Mouse (Mus musculus) liver, embryonic 11.5 days (tissue): ENCODE data around the gene Crocc2. TPM values are rescaled to one million over a fixed set of nuclear protein-coding genes. Genes with fewer than 3 reads are reported as not detected.

ENCODE experiments used
- microRNA-seq: library from miRNA; unstranded; fragments of <30 nt; microRNA quantifications from one replicate; pipeline ENCODE4, GENCODE M21; 2017; ENCODE audit warnings: borderline number of aligned reads
- polyA plus RNA-seq: library from polyadenylated mRNA; unstranded; fragments of >200 nt; fragmentation: Nextera tagmentation; extraction: Ambion mirVana; gene quantifications from 2 replicates; pipeline ENCODE4 v1.2.1, GENCODE M21; 2014

The Crocc2 gene
- polyA plus RNA-seq, 1 experiment from 2014 or later, result 0.16 TPM

Small RNA genes lying within 50 kb of the gene (microRNA-seq; reads per million reads assigned to microRNA genes)
- not detected for gene Mir6901

Other genes starting within 250 kb of the Crocc2 start
- gene Capn10, start 234.3 kb upstream of the Crocc2 start, polyA plus RNA-seq, result 20.9 and 21.3 TPM in 2 replicates
- gene Gpr35, start 217.9 kb upstream of the Crocc2 start, polyA plus RNA-seq, result 0.27 and 0.71 TPM in 2 replicates
- not detected in 2 replicates for gene Aqp12, start 162.4 kb upstream of the Crocc2 start, polyA plus RNA-seq
- 2.2 TPM in 2 replicates for gene Kif1a, start 66.8 kb upstream of the Crocc2 start, polyA plus RNA-seq
- 1.1 and 1.6 TPM in 2 replicates for gene Agxt, start 33.5 kb upstream of the Crocc2 start, polyA plus RNA-seq
- gene 2310007B03Rik, start 7.8 kb upstream of the Crocc2 start, polyA plus RNA-seq, result 0.07 TPM in 1 of 2 replicates, not detected in the other
- 0.61 and 2.3 TPM in 2 replicates for gene Sned1, start 67.1 kb downstream of the Crocc2 start, polyA plus RNA-seq
- gene Mterf4, start 137.2 kb downstream of the Crocc2 start, polyA plus RNA-seq, result 24.3 and 27.2 TPM in 2 replicates
- 63.9 and 79.9 TPM in 2 replicates for gene Ppp1r7, start 174.1 kb downstream of the Crocc2 start, polyA plus RNA-seq
- 13.9 and 14.0 TPM in 2 replicates for gene Pask, start 174.8 kb downstream of the Crocc2 start, polyA plus RNA-seq
- 0.22 and 0.23 TPM in 2 replicates for gene Ano7, start 205.2 kb downstream of the Crocc2 start, polyA plus RNA-seq